Mouse (Mus musculus) bone marrow, adult 2 months (tissue): Measurements from ENCODE around the gene Gh.

Source experiments
- CTCF ChIP-seq: fragments of 200-500 bp; IDR thresholded peaks from 2 replicates; pipeline ENCODE4 v1.5.1; 2011; ENCODE audit warnings: low read length, control low read depth; ENCODE audit not compliant: control insufficient read depth, insufficient read depth
- POLR2A ChIP-seq: fragments of 200-500 bp; IDR thresholded peaks from 2 replicates; pipeline ENCODE4 v1.6.1; 2011; ENCODE audit warnings: low read depth, mild to moderate bottlenecking, control low read depth, low read length, borderline replicate concordance; ENCODE audit not compliant: control insufficient read depth

- no peak for TF ChIP-seq POLR2A
- TF ChIP-seq CTCF, result no peak
Measured at GRCm38 (mm10) chr11:106282452-106282851, 19.2 kb downstream of the Gh start.
